Mouse (Mus musculus) heart, adult 2 months (tissue): ENCODE results near the gene Mitf.
A peak's percentile ranks its signal among the peaks of the same experiment; 100 is the strongest.

ENCODE experiments used
- CTCF ChIP-seq: fragments of 200-600 bp; IDR thresholded peaks from 2 replicates; pipeline ENCODE4 v1.8.1; 2022; ENCODE audit warnings: antibody characterized with exemption, mild to moderate bottlenecking, moderate library complexity
- POLR2A ChIP-seq: fragments of 200-500 bp; IDR thresholded peaks from 2 replicates; pipeline ENCODE4 v1.6.1; 2011; ENCODE audit warnings: mild to moderate bottlenecking, low read depth, low read length, control low read depth; ENCODE audit not compliant: insufficient read depth

- peak; percentile 41 for TF ChIP-seq CTCF
- TF ChIP-seq POLR2A = no peak
Measured at GRCm38 (mm10) chr6:97881935-97882334, 75.1 kb downstream of the Mitf start.
